Mouse (Mus musculus) megakaryocyte-erythroid progenitor cell, adult 5-6 weeks (primary cell): ENCODE measurements at regions not wholly inside any gene's neighbourhood (a gene's known extent, or its start where the extent isn't known, plus 50 kb on each side); places are given as distances from the start of the nearest gene placed in this dataset.

Experiments
- ATAC-seq: replicated peaks from 2 replicates; pipeline ENCODE4 v1.8.0; 2016; ENCODE audit warnings: mild to moderate bottlenecking, inconsistent platforms; ENCODE audit not compliant: severe bottlenecking, poor library complexity, low FRiP score, low TSS enrichment

- ATAC-seq = no peak
These were observed 400.8 kb upstream of the Fbxo33 start for GRCm38 (mm10) chr12:59620340-59620739.

GRCm38 (mm10) chr12:59616075-59616474 lies 396.6 kb upstream of the Fbxo33 start:
- no peak for ATAC-seq

DNA sequence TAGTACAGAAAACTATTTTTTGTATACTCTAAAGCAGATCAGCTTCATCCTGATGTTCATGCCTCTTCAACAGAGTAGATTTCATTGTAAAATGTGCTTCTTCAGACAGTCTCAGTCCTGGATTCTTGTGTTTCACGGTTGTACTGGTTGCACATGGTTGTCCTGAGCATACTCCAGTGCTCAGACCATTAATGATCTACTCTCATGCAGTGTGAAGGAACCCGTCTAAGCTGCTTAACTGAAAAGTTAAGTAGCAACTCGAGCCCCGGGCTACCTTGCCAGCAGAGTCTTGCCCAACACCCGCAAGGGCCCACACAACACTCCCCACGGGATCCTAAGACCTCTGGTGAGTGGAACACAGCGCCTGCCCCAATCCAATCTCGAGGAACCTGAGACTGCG lies 380.3 kb upstream of the Fbxo33 start:
- no peak for ATAC-seq

DNA sequence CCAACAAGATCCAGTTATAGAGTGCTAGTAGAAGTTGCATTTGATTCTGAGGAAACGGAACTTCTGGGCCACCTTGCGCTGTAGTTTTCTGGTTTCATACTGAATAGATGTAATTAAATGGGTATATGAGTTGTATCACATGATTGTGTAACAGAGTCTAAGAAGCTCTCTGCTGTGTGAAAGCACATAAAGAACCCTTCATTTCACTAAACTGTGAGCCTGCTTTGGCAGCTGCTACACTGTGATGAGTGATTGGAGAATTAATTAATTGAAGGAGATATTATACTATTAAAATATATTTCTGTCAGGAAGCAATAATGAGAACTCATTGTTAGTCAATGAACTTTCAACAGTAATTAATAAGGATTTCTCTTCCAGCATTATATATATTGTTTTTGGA lies 369.8 kb upstream of the Fbxo33 start:
- ATAC-seq = no peak

- no peak for ATAC-seq
These were observed 363.1 kb upstream of the Fbxo33 start for GRCm38 (mm10) chr12:59582587-59582986.

GRCm38 (mm10) chr12:59579694-59580093 lies 360.2 kb upstream of the Fbxo33 start:
- no peak for ATAC-seq

GRCm38 (mm10) chr12:59563960-59564359 lies 344.4 kb upstream of the Fbxo33 start:
- no peak for ATAC-seq

GRCm38 (mm10) chr12:59539788-59540187 lies 320.3 kb upstream of the Fbxo33 start:
- no peak for ATAC-seq

- ATAC-seq = no peak
These were observed 311.0 kb upstream of the Fbxo33 start for GRCm38 (mm10) chr12:59530521-59530920.

DNA sequence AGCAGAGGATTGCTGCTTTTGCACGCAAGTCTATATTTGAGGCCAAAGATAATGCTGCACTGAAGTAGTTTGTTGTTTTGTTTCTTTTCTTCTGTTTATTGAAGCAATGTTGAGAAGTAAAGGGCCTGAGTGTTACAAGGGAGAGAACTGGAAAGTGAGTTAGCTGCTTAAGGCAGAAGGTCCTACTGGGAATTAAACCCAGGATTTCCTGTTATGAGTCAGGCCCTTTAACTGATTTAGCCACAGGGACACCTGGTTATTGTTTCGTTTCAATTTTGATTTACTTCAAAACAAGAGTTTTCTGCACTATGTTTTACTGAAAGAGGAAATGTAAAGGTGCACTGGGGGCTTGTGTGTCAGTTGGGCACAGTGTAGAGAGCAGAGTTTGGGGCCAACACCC lies 303.8 kb upstream of the Fbxo33 start:
- ATAC-seq = no peak

DNA sequence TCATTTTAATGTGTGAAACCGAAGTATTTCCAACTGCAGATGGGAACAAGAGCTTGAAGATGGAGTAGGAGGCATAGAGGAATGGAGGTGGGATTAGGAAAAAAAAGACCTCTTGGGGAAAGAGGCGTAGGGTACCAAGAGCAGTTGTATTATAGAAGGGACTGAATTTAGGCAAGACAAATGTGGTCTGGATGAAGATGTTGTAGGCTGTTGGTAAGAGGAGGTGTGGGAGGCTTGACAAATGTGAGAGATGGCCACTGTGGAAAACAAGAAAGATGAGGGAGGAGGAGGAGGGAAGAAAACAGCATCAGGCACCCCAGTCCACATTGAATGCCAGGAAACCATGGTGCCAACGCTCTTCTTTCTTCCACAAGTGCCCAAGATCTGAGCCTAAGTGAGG lies 302.4 kb upstream of the Fbxo33 start:
- ATAC-seq = no peak

DNA sequence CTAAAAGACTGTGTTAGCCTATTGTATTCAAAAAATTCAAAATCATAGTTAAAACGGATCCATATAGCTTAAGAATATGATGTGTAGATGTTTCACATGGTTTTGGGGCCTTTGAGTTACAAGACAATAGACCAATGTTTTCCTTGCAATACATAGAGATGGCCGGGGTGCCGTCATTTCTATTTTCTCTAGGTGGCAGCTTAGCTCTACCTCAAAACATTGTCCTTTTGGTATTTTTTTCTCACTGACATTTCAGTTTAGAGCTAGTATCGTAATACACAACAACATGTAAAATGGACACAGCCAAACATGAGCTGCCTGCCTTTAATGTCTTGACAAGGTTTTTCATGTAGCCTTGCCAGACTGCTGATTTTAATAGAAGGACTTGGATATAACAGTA lies 290.3 kb upstream of the Fbxo33 start:
- no peak for ATAC-seq

GRCm38 (mm10) chr12:59509175-59509574 lies 289.6 kb upstream of the Fbxo33 start:
- no peak for ATAC-seq

- ATAC-seq = no peak
These were observed 287.9 kb upstream of the Fbxo33 start for GRCm38 (mm10) chr12:59507431-59507830.

DNA sequence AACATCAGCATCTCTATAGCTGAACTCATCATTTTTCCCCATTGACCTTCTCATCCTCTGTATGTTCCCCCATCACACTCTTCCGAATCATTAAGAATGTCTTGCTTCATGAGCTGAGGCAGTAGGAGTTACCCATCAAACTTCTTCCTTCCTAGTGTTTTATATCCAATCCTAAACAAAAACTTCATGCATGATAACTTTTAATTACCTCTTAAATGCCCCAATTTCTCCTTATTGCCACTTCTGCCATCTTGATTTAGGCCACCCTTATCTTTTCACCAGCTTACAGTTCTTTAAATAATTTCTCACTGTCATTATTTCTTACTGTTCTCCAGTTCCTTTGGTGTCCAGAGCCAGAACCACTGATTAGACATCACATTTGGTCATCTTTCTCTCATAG lies 277.9 kb upstream of the Fbxo33 start:
- ATAC-seq = no peak

DNA sequence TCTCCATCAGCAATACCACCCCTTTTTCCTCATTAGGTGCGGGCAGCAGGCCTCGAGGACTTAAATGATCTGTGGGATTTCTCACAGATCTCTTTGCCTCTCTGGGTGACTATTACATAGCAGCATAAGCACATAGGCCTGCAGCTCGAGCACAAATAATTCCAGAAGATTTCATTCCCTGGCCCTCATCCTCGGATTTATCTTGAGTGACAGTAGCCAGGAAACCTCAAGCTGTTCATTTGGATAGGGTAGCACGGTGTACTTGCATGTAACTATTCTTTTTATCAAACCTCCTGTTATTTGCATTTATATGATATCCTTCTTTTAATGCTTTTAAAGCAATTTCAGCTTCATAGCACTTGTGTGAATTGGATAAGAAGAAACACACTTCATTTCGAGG lies 268.5 kb upstream of the Fbxo33 start:
- no peak for ATAC-seq

GRCm38 (mm10) chr12:59487507-59487906 lies 268.0 kb upstream of the Fbxo33 start:
- no peak for ATAC-seq

DNA sequence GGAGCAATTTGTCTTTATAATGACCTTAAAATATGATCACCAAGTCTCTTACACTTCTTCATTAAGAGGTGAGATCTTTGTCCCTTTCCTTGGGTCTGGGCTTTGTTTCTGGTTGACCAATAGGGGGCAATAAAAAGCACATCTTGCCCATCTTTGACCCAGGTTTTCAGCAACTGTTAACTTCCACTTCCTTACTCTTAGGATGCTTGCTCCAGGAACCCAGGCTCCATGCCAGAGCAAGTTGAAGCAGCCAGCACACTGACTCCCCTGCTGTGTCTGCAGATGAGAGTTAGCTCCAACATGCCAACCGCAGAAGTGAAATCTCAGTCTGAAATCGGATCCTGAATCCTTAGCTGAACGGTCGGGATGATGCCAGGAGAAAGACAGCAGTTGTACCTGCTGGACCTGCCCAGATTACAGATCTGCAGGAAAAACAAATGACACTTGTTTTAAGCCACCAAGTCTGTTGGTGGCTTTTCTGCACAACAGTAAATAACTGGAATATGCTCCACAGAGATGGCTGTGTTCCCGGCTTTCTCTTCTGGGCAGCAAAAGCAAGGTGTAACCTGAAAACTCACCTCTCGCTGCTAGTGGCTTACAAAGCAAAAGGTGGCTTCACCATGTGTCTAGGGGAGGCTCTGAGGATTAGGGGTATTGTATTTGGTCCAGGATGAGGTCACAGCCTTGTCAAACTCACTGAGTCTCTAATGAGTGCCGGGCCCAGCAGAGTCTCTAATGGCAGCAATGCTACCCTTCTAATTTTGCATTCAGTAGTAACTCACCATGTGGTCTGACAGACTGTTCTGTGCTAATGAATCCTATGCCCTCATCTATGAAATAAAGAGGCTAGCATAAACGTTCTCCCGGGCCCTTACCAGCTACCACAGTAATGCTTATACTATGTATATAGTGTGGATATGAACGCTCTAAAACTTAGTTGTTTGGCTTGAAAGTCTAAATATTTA lies 241.8 kb upstream of the Fbxo33 start:
- no peak for ATAC-seq

- ATAC-seq = no peak
These were observed 236.8 kb upstream of the Fbxo33 start for GRCm38 (mm10) chr12:59456175-59456851.

DNA sequence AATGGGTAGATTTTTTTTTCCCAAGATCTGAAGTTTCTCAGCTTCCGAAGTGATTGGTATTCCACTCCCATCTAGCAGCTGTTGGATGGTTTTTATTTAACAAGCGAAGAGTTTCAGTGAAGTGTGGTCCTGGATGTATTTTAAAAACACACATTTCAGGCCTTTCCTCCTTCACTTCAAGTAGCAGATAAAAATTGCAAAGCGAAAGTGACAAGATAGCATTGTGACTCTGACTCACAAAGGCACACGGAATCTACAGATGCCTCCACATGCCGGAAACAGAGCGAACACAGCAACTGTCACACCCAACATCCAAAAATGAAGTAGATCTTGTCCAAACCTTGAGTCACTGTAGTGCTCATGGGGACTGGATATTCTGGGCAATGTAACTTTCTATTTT lies 195.5 kb upstream of the Fbxo33 start:
- no peak for ATAC-seq

DNA sequence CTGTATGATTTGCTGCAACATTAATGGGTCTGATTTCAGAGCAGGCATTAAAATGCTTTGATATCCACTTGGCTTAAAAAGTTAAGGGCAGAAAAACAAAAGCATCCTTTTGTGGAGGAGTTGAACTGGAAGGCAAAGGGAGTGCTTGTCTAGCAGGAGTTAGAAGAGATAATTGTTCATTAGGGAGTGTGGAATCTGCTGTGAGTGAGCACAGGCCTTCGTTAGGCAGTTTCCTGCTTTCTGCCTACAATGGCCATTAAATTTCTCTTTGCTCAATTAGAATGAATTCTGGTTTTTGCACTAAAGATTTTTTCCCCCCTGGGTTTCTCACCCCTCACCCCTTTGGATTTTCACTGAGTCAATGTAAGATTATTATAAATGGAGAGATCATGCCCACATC lies 192.0 kb upstream of the Fbxo33 start:
- no peak for ATAC-seq
